Mouse (Mus musculus): ENCODE results near the gene Hs6st3. TPM values are rescaled to one million over a fixed set of nuclear protein-coding genes. Genes with fewer than 3 reads are reported as not detected.
"Not testable (repeated sequence)": the region's sequence is repeated elsewhere in the genome, so short reads cannot be mapped to it uniquely, and the experiment has no call there.

The Hs6st3 gene
- total and polyA plus RNA-seq, 2 experiments from 2014 or later = 1.8 to 36.6 TPM

GRCm38 (mm10) chr14:119255396-119255795 lies 117.3 kb downstream of the Hs6st3 start:
- no peaks in the 10 kb centered on the region for H3K36me3 ChIP-seq (ENCODE audit: insufficient read depth, low read length)
- H3K27me3 ChIP-seq (ENCODE audit: insufficient read depth, low read length) = no peaks in the 10 kb centered on the region
- H3K4me3 ChIP-seq (ENCODE audit: low read depth, low read length) = no peak overlapping the region
- no peaks in the 10 kb centered on the region for H3K4me1 ChIP-seq (ENCODE audit: insufficient read depth, low read length)
- ATAC-seq (ENCODE audit: low FRiP score) (no peak), DNase-seq (ENCODE audit: low spot score) (no peak)
- H3K9me3 ChIP-seq (ENCODE audit: low read length) = no peaks in the 10 kb centered on the region
- no peak overlapping the region for H3K4me2 ChIP-seq (ENCODE audit: low read depth, low read length, poor library complexity, severe bottlenecking)
- H3K27ac ChIP-seq (ENCODE audit: low read depth, low read length) = no peak overlapping the region
- H3K9ac ChIP-seq (replicated peaks; ENCODE audit: low read length, poor library complexity, severe bottlenecking) = no peak overlapping the region
- TF ChIP-seq CTCF (IDR thresholded peaks at IDR 0.05) = no peak
- 83% methylated on average over 3 of the region's 3 CpGs for WGBS

- WGBS = 83% methylated on average over 7 of the region's 7 CpGs
- Histone ChIP-seq H3K27me3 (ENCODE audit: insufficient read depth, low read length) (no peaks in the 10 kb centered on the region), H3K9ac (replicated peaks; ENCODE audit: low read length, poor library complexity, severe bottlenecking) (no peak overlapping the region), H3K4me3 (ENCODE audit: low read depth, low read length) (no peak overlapping the region), H3K4me1 (ENCODE audit: insufficient read depth, low read length) (no peaks in the 10 kb centered on the region), H3K27ac (ENCODE audit: low read depth, low read length) (no peak overlapping the region), H3K9me3 (ENCODE audit: low read length) (no peaks in the 10 kb centered on the region), H3K4me2 (ENCODE audit: low read depth, low read length, poor library complexity, severe bottlenecking) (no peak overlapping the region), H3K36me3 (ENCODE audit: insufficient read depth, low read length) (no peaks in the 10 kb centered on the region)
- no peak for TF ChIP-seq CTCF (IDR thresholded peaks at IDR 0.05)
- DNase-seq (ENCODE audit: low spot score) = peak; percentile 61
- ATAC-seq (ENCODE audit: low FRiP score) = no peak
These were observed 118.9 kb downstream of the Hs6st3 start for GRCm38 (mm10) chr14:119257072-119257471.

GRCm38 (mm10) chr14:119260176-119260962 lies 122.2 kb downstream of the Hs6st3 start:
- 65% methylated on average over 14 of the region's 14 CpGs for WGBS
- H3K4me1 ChIP-seq (ENCODE audit: insufficient read depth, low read length) = no peaks in the 10 kb centered on the region
- no peak overlapping the region for H3K9ac ChIP-seq (replicated peaks; ENCODE audit: low read length, poor library complexity, severe bottlenecking)
- ATAC-seq (ENCODE audit: low FRiP score) = no peak
- no peak for DNase-seq (ENCODE audit: low spot score)
- H3K9me3 ChIP-seq (ENCODE audit: low read length) = no peaks in the 10 kb centered on the region
- no peaks in the 10 kb centered on the region for H3K27me3 ChIP-seq (ENCODE audit: insufficient read depth, low read length)
- no peak overlapping the region for H3K4me3 ChIP-seq (ENCODE audit: low read depth, low read length)
- no peak overlapping the region for H3K27ac ChIP-seq (ENCODE audit: low read depth, low read length)
- no peaks in the 10 kb centered on the region for H3K36me3 ChIP-seq (ENCODE audit: insufficient read depth, low read length)
- no peak for TF ChIP-seq CTCF (IDR thresholded peaks at IDR 0.05)
- H3K4me2 ChIP-seq (ENCODE audit: low read depth, low read length, poor library complexity, severe bottlenecking) = no peak overlapping the region

GRCm38 (mm10) chr14:119266334-119266733 lies 128.2 kb downstream of the Hs6st3 start:
- TF ChIP-seq CTCF (IDR thresholded peaks at IDR 0.05) = no peak
- H3K4me3 ChIP-seq (ENCODE audit: low read depth, low read length) = no peak overlapping the region
- no peaks in the 10 kb centered on the region for H3K27me3 ChIP-seq (ENCODE audit: insufficient read depth, low read length)
- H3K36me3 ChIP-seq (ENCODE audit: insufficient read depth, low read length) = no peaks in the 10 kb centered on the region
- ATAC-seq (ENCODE audit: low FRiP score) = no peak
- no peaks in the 10 kb centered on the region for H3K9me3 ChIP-seq (ENCODE audit: low read length)
- WGBS = 80% methylated on average over 7 of the region's 7 CpGs
- H3K4me1 ChIP-seq (ENCODE audit: insufficient read depth, low read length) = no peaks in the 10 kb centered on the region
- H3K9ac ChIP-seq (replicated peaks; ENCODE audit: low read length, poor library complexity, severe bottlenecking) = no peak overlapping the region
- no peak overlapping the region for H3K4me2 ChIP-seq (ENCODE audit: low read depth, low read length, poor library complexity, severe bottlenecking)
- H3K27ac ChIP-seq (ENCODE audit: low read depth, low read length) = no peak overlapping the region
- DNase-seq (ENCODE audit: low spot score) = no peak

GRCm38 (mm10) chr14:119273088-119273487 lies 134.9 kb downstream of the Hs6st3 start:
- Histone ChIP-seq H3K36me3 (ENCODE audit: insufficient read depth, low read length) (no peaks in the 10 kb centered on the region), H3K4me1 (ENCODE audit: insufficient read depth, low read length) (no peaks in the 10 kb centered on the region), H3K27me3 (ENCODE audit: insufficient read depth, low read length) (no peaks in the 10 kb centered on the region), H3K4me2 (ENCODE audit: low read depth, low read length, poor library complexity, severe bottlenecking) (no peak overlapping the region), H3K9ac (replicated peaks; ENCODE audit: low read length, poor library complexity, severe bottlenecking) (no peak overlapping the region), H3K4me3 (ENCODE audit: low read depth, low read length) (no peak overlapping the region), H3K9me3 (ENCODE audit: low read length) (no peaks in the 10 kb centered on the region), H3K27ac (ENCODE audit: low read depth, low read length) (no peak overlapping the region)
- 82% methylated on average over 7 of the region's 7 CpGs for WGBS
- DNase-seq (ENCODE audit: low spot score) (no peak), ATAC-seq (ENCODE audit: low FRiP score) (no peak)
- TF ChIP-seq CTCF (IDR thresholded peaks at IDR 0.05) = no peak

DNA sequence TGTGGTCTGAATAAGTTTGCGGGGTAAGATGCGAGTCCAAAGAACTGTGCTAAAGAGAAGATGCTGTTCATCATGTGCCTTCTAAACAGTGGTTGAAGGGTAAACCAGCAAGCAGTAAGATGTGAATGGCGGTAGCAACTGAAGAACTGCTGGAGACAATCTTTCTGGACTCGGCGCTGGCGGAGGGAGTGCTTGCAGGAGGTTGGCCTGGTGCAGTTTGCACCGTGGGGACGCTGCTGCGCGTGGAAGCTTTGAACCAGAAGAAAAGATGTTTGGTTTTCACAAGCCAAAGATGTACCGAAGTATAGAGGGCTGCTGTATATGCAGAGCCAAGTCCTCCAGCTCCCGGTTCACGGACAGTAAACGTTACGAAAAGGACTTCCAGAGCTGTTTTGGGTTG lies 140.0 kb downstream of the Hs6st3 start:
- not testable (repeated sequence) for H3K4me1 ChIP-seq (ENCODE audit: insufficient read depth, low read length); H3K9me3 ChIP-seq (ENCODE audit: low read length); H3K4me3 ChIP-seq (ENCODE audit: low read depth, low read length); ATAC-seq (ENCODE audit: low FRiP score); H3K27me3 ChIP-seq (ENCODE audit: insufficient read depth, low read length); H3K4me2 ChIP-seq (ENCODE audit: low read depth, low read length, poor library complexity, severe bottlenecking); H3K36me3 ChIP-seq (ENCODE audit: insufficient read depth, low read length); H3K9ac ChIP-seq (replicated peaks; ENCODE audit: low read length, poor library complexity, severe bottlenecking); H3K27ac ChIP-seq (ENCODE audit: low read depth, low read length); DNase-seq (ENCODE audit: low spot score)
- 95% methylated on average over 10 of the region's 15 CpGs for WGBS
